Mouse (Mus musculus): ENCODE results near the gene Sost.

DNA sequence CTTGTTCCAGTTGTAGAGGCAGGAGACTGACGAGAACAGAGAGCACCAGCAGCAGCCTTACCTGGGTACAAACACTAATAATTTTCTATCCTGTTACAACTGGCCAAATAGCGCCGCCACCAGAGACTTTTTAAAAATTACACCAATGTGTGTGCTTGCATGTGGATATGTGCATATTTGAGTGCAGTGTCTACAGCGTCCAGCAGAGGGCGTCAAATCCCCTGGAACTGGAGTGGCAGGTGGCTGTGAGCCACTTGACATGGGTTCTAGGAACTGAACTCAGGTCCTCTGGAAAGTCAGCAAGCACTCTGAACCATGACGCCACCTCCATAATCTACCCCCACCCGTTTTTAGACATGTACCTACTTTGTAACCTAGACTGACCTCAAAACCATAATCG lies 37.4 kb upstream of the Sost start:
- TF ChIP-seq ZC3H11A (IDR thresholded peaks at IDR 0.05; ENCODE audit: borderline replicate concordance, low read depth, low read length) (no peak), ZNF384 (IDR thresholded peaks at IDR 0.05; ENCODE audit: low read depth, low read length) (no peak)
